Mouse (Mus musculus) cortical plate, adult 2 months (tissue): ENCODE data around the gene Calcrl. TPM values are rescaled to one million over a fixed set of nuclear protein-coding genes. Genes with fewer than 3 reads are reported as not detected.
"Not testable (repeated sequence)": the region's sequence is repeated elsewhere in the genome, so short reads cannot be mapped to it uniquely, and the experiment has no call there.

ENCODE experiments used
- H3K27ac ChIP-seq: fragments of 200-500 bp; 2 replicates; pipeline ENCODE4 v1.5.1; 2012; ENCODE audit warnings: low read length, control low read depth, inconsistent platforms; ENCODE audit not compliant: insufficient read depth
- H3K4me1 ChIP-seq: fragments of 200-500 bp; 2 replicates; pipeline ENCODE4 v1.6.1; 2011; ENCODE audit warnings: low read length; ENCODE audit not compliant: control insufficient read depth, insufficient read depth
- H3K4me3 ChIP-seq: fragments of 200-500 bp; 2 replicates; pipeline ENCODE4 v1.5.1; 2011; ENCODE audit warnings: mild to moderate bottlenecking, low read length, control low read depth; ENCODE audit not compliant: insufficient read depth
- CTCF ChIP-seq: fragments of 200-500 bp; IDR thresholded peaks from 2 replicates; pipeline ENCODE4 v1.5.1; 2011; ENCODE audit warnings: mild to moderate bottlenecking, control low read depth, low read length; ENCODE audit not compliant: insufficient read depth; ENCODE audit errors: extremely low read depth
- POLR2A ChIP-seq: fragments of 200-500 bp; IDR thresholded peaks from 2 replicates; pipeline ENCODE4 v1.6.1; 2011; ENCODE audit warnings: mild to moderate bottlenecking, low read length, control low read depth; ENCODE audit not compliant: insufficient read depth; ENCODE audit errors: extremely low read depth
- polyA plus RNA-seq: library from polyadenylated mRNA; depleted of rRNA; stranded (reverse); fragments of >200 nt; gene quantifications from 2 replicates; pipeline ENCODE4 v1.2.3, GENCODE M21; 2012

Calcrl gene
- polyA plus RNA-seq, 1 experiment: 3.7 TPM

DNA sequence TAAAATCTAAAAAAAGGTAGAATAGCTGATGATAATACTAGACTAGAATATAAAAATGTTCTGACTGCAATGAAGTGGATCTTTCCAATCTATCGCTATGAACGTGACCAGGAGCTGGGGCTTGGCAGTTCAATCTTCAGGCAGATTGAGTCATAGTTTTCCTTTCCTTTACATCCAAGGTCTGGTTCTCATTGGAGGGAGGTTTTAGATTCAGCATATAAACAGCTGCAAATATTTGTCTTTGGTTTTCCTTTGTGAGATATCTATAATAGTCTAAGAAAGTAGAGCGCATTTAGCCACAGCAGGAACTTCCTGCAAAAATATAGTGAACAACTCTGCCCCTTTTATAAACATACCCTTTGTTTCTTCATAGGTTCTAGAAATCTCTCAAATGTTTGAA is 22.5 kb downstream of the Calcrl start:
- no peak overlapping the region for H3K27ac ChIP-seq

DNA sequence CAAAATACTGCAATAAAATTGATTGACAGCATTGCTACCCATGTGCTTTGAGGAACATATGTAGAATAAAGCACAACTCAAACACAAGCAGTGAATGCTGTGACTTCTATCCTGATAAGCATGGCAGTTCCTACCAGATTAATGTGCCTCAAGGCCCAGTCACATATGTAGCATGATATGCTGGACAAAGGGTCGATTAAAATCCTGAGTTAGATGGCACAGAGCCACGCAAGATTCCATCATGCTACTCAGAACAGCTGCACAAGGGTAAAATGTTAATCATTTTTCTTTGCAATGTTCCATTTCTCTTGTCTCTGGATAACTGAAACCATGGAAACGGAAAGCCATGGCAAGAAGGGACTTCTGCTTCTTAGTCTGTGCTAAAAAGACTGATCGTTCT is 28.7 kb downstream of the Calcrl start:
- Histone ChIP-seq H3K27ac (no peak overlapping the region), H3K4me1 (no peaks in the 10 kb centered on the region; the same call in 1 of the 2 replicates)
- no peak for TF ChIP-seq CTCF
- TF ChIP-seq POLR2A: no peak

More for the DNA sequence above, 22.5 kb downstream of the Calcrl start:
- Histone ChIP-seq H3K4me1 (no peaks in the 10 kb centered on the region; the same call in 1 of the 2 replicates), H3K4me3 (no peak overlapping the region)
- TF ChIP-seq POLR2A: no peak
- no peak for TF ChIP-seq CTCF

DNA sequence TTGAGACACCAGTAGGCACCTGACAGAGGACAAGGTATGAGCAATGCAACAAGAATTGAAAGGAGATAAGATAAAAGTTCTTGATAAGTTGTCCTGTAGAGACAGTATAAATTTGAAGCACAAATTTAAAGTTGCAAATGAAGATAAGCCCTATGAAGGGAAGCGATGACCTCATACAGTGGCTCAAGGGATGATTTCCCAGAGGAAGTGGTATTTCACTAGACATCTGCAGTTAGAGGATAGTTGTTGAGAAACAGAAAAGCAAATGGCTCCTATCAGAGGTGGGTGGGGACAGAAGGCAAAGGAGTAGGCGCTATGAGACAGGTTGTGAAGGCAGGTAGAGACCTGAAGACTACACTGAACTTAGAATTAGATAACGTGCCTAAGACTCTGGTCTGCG is 32.0 kb downstream of the Calcrl start:
- no peak for TF ChIP-seq POLR2A
- no peak for TF ChIP-seq CTCF
- no peak overlapping the region for H3K27ac ChIP-seq
- H3K4me1 ChIP-seq: no peaks in the 10 kb centered on the region; the same call in 1 of the 2 replicates
- no peak overlapping the region for H3K4me3 ChIP-seq

More for the DNA sequence above, 28.7 kb downstream of the Calcrl start:
- H3K4me3 ChIP-seq: no peak overlapping the region

GRCm38 (mm10) chr2:84389075-84389474 is 36.1 kb downstream of the Calcrl start:
- no peak overlapping the region for H3K27ac ChIP-seq
- TF ChIP-seq POLR2A (no peak), CTCF (no peak)
- H3K4me3 ChIP-seq: no peak overlapping the region
- no peaks in the 10 kb centered on the region for H3K4me1 ChIP-seq

- not testable (repeated sequence) for H3K27ac ChIP-seq, H3K4me1 ChIP-seq, H3K4me3 ChIP-seq
These were observed 36.7 kb downstream of the Calcrl start for GRCm38 (mm10) chr2:84388537-84388936.

DNA sequence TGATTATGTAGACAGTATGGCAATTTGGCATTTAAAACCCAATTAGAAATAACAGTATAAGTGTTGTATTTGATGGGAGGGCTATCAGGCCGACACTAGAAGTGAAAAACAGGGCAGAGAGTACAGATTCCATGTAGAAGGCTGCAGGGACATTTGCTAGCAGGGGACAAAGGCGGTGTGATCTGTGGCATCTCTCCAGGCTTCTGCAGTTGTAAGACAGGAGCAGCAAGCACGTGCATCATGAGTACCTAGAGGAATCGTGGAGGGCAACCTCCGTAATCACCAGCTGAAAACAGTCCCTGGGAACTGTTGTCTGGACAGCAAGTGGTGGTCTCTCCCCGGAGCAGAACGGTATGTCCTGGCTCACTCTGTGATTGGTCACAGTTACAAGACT is 37.2 kb downstream of the Calcrl start:
- H3K27ac ChIP-seq: no peak overlapping the region
- TF ChIP-seq CTCF (no peak), POLR2A (no peak)
- no peak overlapping the region for H3K4me3 ChIP-seq
- no peaks in the 10 kb centered on the region for H3K4me1 ChIP-seq

DNA sequence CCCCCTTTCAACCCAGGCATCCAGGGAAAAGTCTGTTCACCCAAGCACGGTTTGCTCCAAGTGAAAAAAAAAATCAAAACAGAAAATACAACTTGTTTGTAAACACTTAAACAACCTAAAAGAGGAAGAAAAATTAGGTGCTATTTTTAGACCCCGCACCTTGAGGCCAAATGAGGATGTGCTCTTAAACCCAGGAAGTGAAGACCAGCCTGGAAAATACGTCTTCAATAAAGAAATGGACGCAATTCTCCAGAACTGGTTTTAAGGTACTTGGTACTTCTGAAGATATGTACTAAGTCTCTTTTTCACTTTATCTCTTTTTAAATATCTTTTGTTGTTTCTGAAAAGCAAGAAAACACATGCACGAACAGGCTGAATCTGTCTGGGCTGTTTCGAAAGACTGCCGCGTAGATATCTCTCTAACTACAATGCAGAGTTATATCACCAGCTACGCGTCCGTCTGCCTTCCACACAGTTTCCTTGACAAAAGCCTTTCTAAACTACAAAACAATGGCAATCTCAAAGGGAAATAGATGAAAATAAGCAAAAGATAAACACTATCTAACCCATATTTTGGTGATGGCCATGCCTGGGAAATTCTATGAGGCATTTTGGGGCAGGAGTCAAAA is 37.7 kb downstream of the Calcrl start:
- H3K4me1 ChIP-seq: no peaks in the 10 kb centered on the region
- TF ChIP-seq POLR2A (no peak), CTCF (no peak)
- H3K4me3 ChIP-seq: no peak overlapping the region
- no peak overlapping the region for H3K27ac ChIP-seq

DNA sequence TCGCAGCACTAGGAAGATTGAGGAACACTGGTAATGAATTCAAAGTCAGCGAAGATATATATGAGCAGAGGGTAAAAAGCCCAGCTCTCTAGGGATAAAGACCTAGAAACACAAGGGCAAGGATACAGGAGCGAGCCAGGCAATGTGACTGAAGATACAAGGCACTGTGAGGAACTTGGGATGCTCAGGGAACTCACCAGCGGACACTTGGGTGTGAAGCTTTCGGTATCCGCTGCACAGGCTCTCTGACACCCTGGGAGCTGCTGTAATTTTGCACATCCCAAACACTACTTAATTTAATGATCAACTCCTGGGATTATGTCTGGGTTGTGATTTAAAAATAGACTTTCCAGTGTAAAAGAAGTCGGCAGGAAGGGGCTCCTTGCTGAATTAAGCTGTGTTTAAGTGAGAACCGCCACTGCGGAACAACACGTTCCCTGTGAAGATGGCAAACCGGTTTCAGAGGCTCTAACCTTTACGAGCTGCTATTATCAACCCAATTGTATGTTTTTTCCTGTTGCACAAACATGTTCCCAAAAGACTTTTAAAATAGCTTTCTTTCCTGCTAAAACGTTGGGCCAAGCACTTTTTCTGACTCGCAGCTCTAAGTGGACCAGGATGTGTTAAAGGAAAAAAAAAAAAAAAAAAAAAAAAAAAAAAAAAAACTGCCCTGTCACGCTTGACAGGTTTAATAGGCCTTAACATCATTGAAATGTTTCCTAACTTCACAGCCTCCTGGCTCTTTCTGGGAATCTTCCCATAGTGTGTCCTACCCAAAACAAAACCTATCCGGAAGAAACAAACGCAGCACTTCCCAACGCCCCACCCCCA is 38.4 kb downstream of the Calcrl start:
- Histone ChIP-seq H3K4me3 (no peak overlapping the region), H3K4me1 (no peaks in the 10 kb centered on the region), H3K27ac (no peak overlapping the region)
- TF ChIP-seq POLR2A (no peak), CTCF (no peak)

DNA sequence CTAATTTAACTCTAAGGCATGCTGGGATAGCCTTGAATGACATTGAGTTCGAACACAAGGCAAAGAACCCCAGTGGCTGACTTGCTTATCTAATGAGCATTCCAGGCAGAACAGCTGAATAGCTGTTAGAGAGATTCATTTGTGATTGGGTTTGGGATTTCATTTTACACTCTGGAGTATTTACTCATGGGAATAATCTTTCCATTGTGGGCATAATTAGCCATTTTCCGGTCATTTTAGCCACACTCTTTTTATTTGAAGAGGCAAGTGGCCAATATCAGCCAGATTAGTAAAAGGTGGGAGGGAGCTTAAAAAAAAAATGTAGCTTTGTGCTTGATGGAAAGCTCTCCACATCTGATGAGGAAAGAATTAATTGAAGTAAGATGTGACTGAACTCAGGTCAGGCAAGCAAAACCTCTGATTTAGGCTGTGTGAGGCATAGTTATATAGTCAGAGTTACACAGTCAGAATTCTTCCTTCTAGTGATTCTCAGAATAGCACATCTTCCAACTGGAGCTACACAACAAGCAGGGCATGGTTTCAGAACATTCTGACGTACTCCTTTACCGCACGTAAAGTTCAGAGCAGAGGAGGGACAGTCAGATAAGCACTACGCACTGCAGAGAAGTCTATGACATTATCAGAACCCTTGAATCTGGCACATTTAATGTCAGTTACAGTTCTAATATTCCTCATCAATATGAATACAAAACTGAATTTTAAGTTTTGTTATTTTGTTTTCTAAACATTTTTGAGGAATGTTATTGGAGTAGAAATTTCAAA is 40.1 kb downstream of the Calcrl start:
- Histone ChIP-seq H3K4me3 (no peak overlapping the region), H3K27ac (no peak overlapping the region), H3K4me1 (no peaks in the 10 kb centered on the region)
- TF ChIP-seq CTCF: no peak
- no peak for TF ChIP-seq POLR2A
